Mouse (Mus musculus): Measurements from ENCODE around the gene Cdh4. TPM values are rescaled to one million over a fixed set of nuclear protein-coding genes. Genes with fewer than 3 reads are reported as not detected.
A peak's percentile ranks its signal among the peaks of the same experiment; 100 is the strongest.

Cdh4 gene
- polyA plus RNA-seq, 1 experiment from 2014 or later: 4.6 TPM

DNA sequence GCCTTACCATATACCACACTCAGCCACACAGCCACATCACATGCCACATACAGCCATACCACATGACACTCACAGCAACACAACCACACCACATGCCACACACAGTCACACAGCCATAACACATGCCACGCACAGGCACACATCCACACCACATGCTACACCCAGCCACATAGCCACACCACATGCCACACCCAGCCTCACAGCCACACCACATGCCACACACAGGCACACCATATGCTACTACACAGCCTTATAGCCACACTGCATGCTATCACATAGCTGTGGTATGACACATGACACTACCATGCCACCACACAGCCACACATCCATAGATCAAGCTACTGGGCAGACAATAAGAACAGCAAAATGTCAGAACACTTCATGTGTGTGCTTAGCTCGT, 158.1 kb downstream of the Cdh4 start:
- no peak overlapping the region for H3K27ac ChIP-seq
- no peaks in the 10 kb centered on the region for H3K4me1 ChIP-seq
- no peak overlapping the region for H3K4me2 ChIP-seq
- 88% methylated on average over 2 of the region's 2 CpGs for WGBS
- H3K9me3 ChIP-seq: no peaks in the 10 kb centered on the region
- no peak; the same call in 1 of the 2 replicates for ATAC-seq (ENCODE audit: insufficient number of reproducible peaks, insufficient read depth, low FRiP score, low TSS enrichment, low read depth)
- H3K36me3 ChIP-seq: no peaks in the 10 kb centered on the region
- no peaks in the 10 kb centered on the region for H3K27me3 ChIP-seq
- no peak overlapping the region for H3K9ac ChIP-seq
- H3K4me3 ChIP-seq: no peak overlapping the region

DNA sequence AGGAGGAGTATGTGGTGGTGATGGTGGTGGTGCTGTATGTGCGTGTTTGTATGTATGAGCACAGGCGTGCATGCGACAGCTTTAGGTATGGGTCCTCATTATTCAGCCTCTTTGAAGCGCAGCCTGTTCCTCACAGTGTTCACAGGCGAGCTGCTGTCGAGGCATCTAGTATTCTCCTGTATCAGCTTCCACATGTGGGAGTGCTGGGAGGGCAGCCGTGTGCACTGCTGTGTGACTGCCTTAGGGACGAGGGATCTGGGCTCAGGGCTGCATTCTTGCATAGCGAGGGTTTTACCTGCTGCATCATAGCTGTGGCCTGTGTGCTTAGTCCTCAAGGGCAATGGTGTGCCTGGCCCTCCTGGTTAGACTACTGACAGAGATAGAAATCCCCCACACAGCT, 158.9 kb downstream of the Cdh4 start:
- Histone ChIP-seq H3K27me3 (no peaks in the 10 kb centered on the region), H3K9ac (no peak overlapping the region), H3K4me2 (no peak overlapping the region), H3K36me3 (no peaks in the 10 kb centered on the region), H3K27ac (no peak overlapping the region), H3K4me1 (no peaks in the 10 kb centered on the region), H3K4me3 (no peak overlapping the region), H3K9me3 (no peaks in the 10 kb centered on the region)
- WGBS: 79% methylated on average over 9 of the region's 9 CpGs
- ATAC-seq (ENCODE audit: insufficient number of reproducible peaks, insufficient read depth, low FRiP score, low TSS enrichment, low read depth): no peak

DNA sequence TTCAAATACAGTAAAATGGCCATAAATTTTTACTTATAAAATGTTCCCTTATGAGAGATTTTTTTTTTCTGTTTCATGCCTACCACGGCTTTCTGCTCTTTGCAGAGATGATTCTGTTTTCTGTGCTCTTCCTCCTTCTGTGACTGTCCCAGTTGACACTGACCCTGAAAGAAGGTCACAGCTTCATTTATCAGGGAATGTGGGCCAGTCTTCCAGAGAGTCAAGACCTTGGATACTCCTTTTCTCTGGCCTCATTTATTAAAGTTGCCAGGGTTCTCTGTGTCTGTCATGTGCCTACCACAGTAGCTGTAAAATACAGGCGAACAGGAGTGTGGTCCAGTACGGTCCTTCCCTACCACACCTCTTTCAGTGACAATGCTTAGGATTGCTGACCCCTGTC, 162.5 kb downstream of the Cdh4 start:
- H3K27me3 ChIP-seq: no peaks in the 10 kb centered on the region
- no peaks in the 10 kb centered on the region for H3K4me1 ChIP-seq
- ATAC-seq (ENCODE audit: insufficient number of reproducible peaks, insufficient read depth, low FRiP score, low TSS enrichment, low read depth): no peak
- no peak overlapping the region for H3K4me3 ChIP-seq
- H3K9me3 ChIP-seq: no peaks in the 10 kb centered on the region
- no peaks in the 10 kb centered on the region for H3K36me3 ChIP-seq
- WGBS: 85% methylated on average over 3 of the region's 3 CpGs
- no peak overlapping the region for H3K4me2 ChIP-seq
- H3K27ac ChIP-seq: no peak overlapping the region
- no peak overlapping the region for H3K9ac ChIP-seq

GRCm38 (mm10) chr2:179605255-179605654, 163.0 kb downstream of the Cdh4 start:
- 87% methylated on average over 10 of the region's 10 CpGs for WGBS
- Histone ChIP-seq H3K9ac (no peak overlapping the region), H3K36me3 (no peaks in the 10 kb centered on the region), H3K4me1 (no peaks in the 10 kb centered on the region), H3K4me3 (no peak overlapping the region), H3K9me3 (no peaks in the 10 kb centered on the region), H3K27me3 (no peaks in the 10 kb centered on the region), H3K4me2 (no peak overlapping the region), H3K27ac (no peak overlapping the region)
- no peak for ATAC-seq (ENCODE audit: insufficient number of reproducible peaks, insufficient read depth, low FRiP score, low TSS enrichment, low read depth)

- ATAC-seq (ENCODE audit: insufficient number of reproducible peaks, insufficient read depth, low FRiP score, low TSS enrichment, low read depth): no peak
- H3K4me3 ChIP-seq: no peak overlapping the region
- H3K4me2 ChIP-seq: no peak overlapping the region
- no peak overlapping the region for H3K27ac ChIP-seq
- no peaks in the 10 kb centered on the region for H3K27me3 ChIP-seq
- WGBS: 83% methylated on average over 2 of the region's 2 CpGs
- H3K4me1 ChIP-seq: no peaks in the 10 kb centered on the region
- H3K36me3 ChIP-seq: no peaks in the 10 kb centered on the region
- no peak overlapping the region for H3K9ac ChIP-seq
- no peaks in the 10 kb centered on the region for H3K9me3 ChIP-seq
Observed at GRCm38 (mm10) chr2:179606341-179606740, 164.1 kb downstream of the Cdh4 start.

GRCm38 (mm10) chr2:179615906-179616305, 173.7 kb downstream of the Cdh4 start:
- 55% methylated on average over 5 of the region's 5 CpGs for whole genome bisulfite sequencing
- H3K4me2 ChIP-seq: no peak overlapping the region
- no peak for ATAC-seq (ENCODE audit: insufficient number of reproducible peaks, insufficient read depth, low FRiP score, low TSS enrichment, low read depth)
- H3K27ac ChIP-seq: no peak overlapping the region
- no peaks in the 10 kb centered on the region for H3K4me1 ChIP-seq
- no peak overlapping the region for H3K4me3 ChIP-seq
- no peaks in the 10 kb centered on the region for H3K27me3 ChIP-seq
- no peaks in the 10 kb centered on the region for H3K36me3 ChIP-seq
- H3K9me3 ChIP-seq: no peaks in the 10 kb centered on the region
- no peak overlapping the region for H3K9ac ChIP-seq

- H3K36me3 ChIP-seq: no peaks in the 10 kb centered on the region
- WGBS: 83% methylated on average over 17 of the region's 17 CpGs
- no peaks in the 10 kb centered on the region for H3K27me3 ChIP-seq
- no peaks in the 10 kb centered on the region for H3K9me3 ChIP-seq
- H3K27ac ChIP-seq: no peak overlapping the region
- H3K4me1 ChIP-seq: no peaks in the 10 kb centered on the region
- no peak overlapping the region for H3K4me3 ChIP-seq
- H3K4me2 ChIP-seq: no peak overlapping the region
- no peak overlapping the region for H3K9ac ChIP-seq
- no peak for ATAC-seq (ENCODE audit: insufficient number of reproducible peaks, insufficient read depth, low FRiP score, low TSS enrichment, low read depth)
Observed at GRCm38 (mm10) chr2:179623643-179624473, 181.6 kb downstream of the Cdh4 start.

- Histone ChIP-seq H3K4me2 (no peak overlapping the region), H3K27me3 (no peaks in the 10 kb centered on the region), H3K36me3 (no peaks in the 10 kb centered on the region), H3K27ac (no peak overlapping the region), H3K9me3 (no peaks in the 10 kb centered on the region), H3K9ac (no peak overlapping the region), H3K4me3 (no peak overlapping the region), H3K4me1 (0 out of 2 replicates have a peak, but pooled peaks cover 3% of the 10 kb centered on the region)
- ATAC-seq (ENCODE audit: insufficient number of reproducible peaks, insufficient read depth, low FRiP score, low TSS enrichment, low read depth): no peak
- 77% methylated on average over 2 of the region's 2 CpGs for WGBS
Observed at GRCm38 (mm10) chr2:179627563-179627962, 185.3 kb downstream of the Cdh4 start.

DNA sequence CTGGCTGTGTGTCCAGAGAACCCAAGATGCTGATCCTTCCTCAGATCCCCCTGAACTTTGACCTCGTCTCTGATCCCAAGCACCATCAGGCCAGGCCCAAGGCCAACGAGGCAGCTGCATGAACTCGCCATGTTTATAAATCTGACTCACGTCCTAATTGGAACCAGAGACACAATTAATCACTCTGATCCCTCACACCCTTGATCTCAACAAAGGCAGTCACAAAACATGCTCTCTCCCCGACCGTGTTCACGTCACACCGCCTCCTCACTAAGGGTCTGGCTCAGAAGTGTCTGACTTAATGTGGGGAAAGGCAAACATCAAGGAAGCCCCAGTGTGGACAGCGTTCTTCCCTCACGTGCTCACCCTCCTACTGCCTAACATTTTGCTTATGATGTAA, 188.5 kb downstream of the Cdh4 start:
- Histone ChIP-seq H3K27ac (no peak overlapping the region), H3K9ac (no peak overlapping the region), H3K4me1 (peaks cover 9% of the 10 kb centered on the region; the same call in 1 of the 2 replicates), H3K4me3 (no peak overlapping the region), H3K27me3 (no peaks in the 10 kb centered on the region), H3K9me3 (no peaks in the 10 kb centered on the region), H3K36me3 (no peaks in the 10 kb centered on the region), H3K4me2 (no peak overlapping the region)
- 43% methylated on average over 10 of the region's 10 CpGs for WGBS
- no peak for ATAC-seq (ENCODE audit: insufficient number of reproducible peaks, insufficient read depth, low FRiP score, low TSS enrichment, low read depth)

DNA sequence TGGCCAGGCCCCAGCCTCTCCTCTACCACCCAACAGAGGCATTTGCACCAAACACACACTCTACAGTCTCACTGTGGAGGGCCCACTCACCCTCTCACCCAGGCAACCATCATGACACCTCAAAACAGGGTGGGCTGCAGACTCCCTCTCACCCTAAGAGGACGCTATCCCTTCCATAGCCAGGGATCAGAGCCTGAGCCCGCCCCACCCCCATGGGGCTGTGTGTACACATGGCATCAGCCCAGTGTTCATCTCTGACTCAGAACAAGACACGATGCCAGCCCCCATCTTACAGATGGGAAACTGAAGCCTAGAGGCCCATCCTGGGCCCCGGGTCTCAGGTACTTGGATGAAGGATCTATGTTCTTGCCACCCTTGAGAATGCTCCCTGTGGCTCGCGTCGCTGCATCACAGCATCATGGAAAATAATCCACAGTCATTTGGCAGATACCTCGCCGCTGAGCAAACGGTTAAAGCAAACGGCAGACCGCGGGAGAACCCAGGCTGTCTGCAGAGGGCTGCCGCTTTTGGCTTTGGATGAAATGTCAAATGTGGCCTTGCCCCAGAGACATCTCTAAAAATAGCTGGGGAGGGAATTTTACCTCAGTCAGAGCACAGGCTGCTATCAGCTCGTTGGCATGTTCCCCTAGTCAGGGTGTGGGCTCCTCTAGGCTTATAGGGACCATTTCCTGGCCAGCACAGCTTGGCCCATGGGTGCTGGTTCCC, 198.5 kb downstream of the Cdh4 start:
- Histone ChIP-seq H3K9me3 (no peaks in the 10 kb centered on the region; the same call in 1 of the 2 replicates), H3K27ac (no peak overlapping the region), H3K36me3 (no peaks in the 10 kb centered on the region), H3K9ac (no peak overlapping the region), H3K4me3 (no peak overlapping the region), H3K4me2 (no peak overlapping the region), H3K4me1 (no peaks in the 10 kb centered on the region), H3K27me3 (no peaks in the 10 kb centered on the region)
- no peak for ATAC-seq (ENCODE audit: insufficient number of reproducible peaks, insufficient read depth, low FRiP score, low TSS enrichment, low read depth)
- 88% methylated on average over 15 of the region's 15 CpGs for WGBS

GRCm38 (mm10) chr2:179648573-179649263, 206.5 kb downstream of the Cdh4 start:
- no peaks in the 10 kb centered on the region; the same call in 1 of the 2 replicates for H3K9me3 ChIP-seq
- H3K4me3 ChIP-seq: no peak overlapping the region
- 0 out of 2 replicates have a peak overlapping the region, but pooled peaks have one; percentile 7 for H3K4me2 ChIP-seq
- ATAC-seq (ENCODE audit: insufficient number of reproducible peaks, insufficient read depth, low FRiP score, low TSS enrichment, low read depth): no peak
- H3K27me3 ChIP-seq: peaks cover 8% of the 10 kb centered on the region; the same call in 1 of the 2 replicates
- no peak overlapping the region for H3K9ac ChIP-seq
- peaks cover 14% of the 10 kb centered on the region; the same call in 1 of the 2 replicates for H3K4me1 ChIP-seq
- 68% methylated on average over 20 of the region's 20 CpGs for whole genome bisulfite sequencing
- no peaks in the 10 kb centered on the region for H3K36me3 ChIP-seq
- H3K27ac ChIP-seq: no peak overlapping the region

Measured in embryonic facial prominence, embryonic 13.5 days (tissue).